Mouse (Mus musculus) heart, postnatal 25 days (tissue): ENCODE data around the gene Zfp704. TPM values are rescaled to one million over a fixed set of nuclear protein-coding genes. Genes with fewer than 3 reads are reported as not detected.
A peak's percentile ranks its signal among the peaks of the same experiment; 100 is the strongest.

Experiments
- DNase-seq: peaks from one replicate; pipeline ENCODE4 v3.0.0; 2022; ENCODE audit warnings: low spot score
- intact Hi-C: fragments of 180-260 bp; cut with DNase I; formaldehyde crosslinking; loops from one replicate; pipeline ENCODE4 v1.15.1; 2025
- total RNA-seq, 2 experiments: library from RNA; stranded (reverse); gene quantifications; 2 replicates each; pipeline ENCODE4 v1.2.3; 2021

Zfp704 gene
- 10 to 100 TPM; 12.0 to 14.0 TPM for total RNA-seq

- DNase-seq, result peak; percentile 75
- intact Hi-C loops, result loop anchor here (5.0 kb wide), 3 partner anchors 87 to 207 kb away; no protein-coding TSS in a partner anchor
These were observed at the start of gene Zfp704 for GRCm38 (mm10) chr3:9609581-9610341. Zfp704 (minus strand) TSS chr3:9610085.

GRCm38 (mm10) chr3:9633036-9634005, 23.4 kb upstream of the Zfp704 start:
- intact Hi-C loops, result no loop called here
- DNase-seq, result no peak

GRCm38 (mm10) chr3:9629951-9630350, 20.1 kb upstream of the Zfp704 start:
- DNase-seq, result peak; percentile 19
- intact Hi-C loops, result loop anchor here (5.0 kb wide), 1 partner anchor 53 kb away; no protein-coding TSS in a partner anchor

GRCm38 (mm10) chr3:9628041-9628440, 18.2 kb upstream of the Zfp704 start:
- DNase-seq, result no peak
- intact Hi-C loops, result loop anchor here (5.0 kb wide), 1 partner anchor 51 kb away; no protein-coding TSS in a partner anchor

- intact Hi-C loops, result loop anchor here (5.0 kb wide), 1 partner anchor 49 kb away; no protein-coding TSS in a partner anchor
These were observed 16.3 kb upstream of the Zfp704 start for GRCm38 (mm10) chr3:9626149-9626548.

GRCm38 (mm10) chr3:9620611-9621010, 10.7 kb upstream of the Zfp704 start:
- no peak for DNase-seq
- intact Hi-C loops, result no loop called here

More at GRCm38 (mm10) chr3:9626149-9626548, 16.3 kb upstream of the Zfp704 start:
- no peak for DNase-seq

- intact Hi-C loops, result no loop called here
- no peak for DNase-seq
These were observed 9.8 kb upstream of the Zfp704 start for GRCm38 (mm10) chr3:9619562-9620275.

- intact Hi-C loops, result no loop called here
- no peak for DNase-seq
These were observed 7.2 kb upstream of the Zfp704 start for GRCm38 (mm10) chr3:9617101-9617500.

- DNase-seq, result no peak
- intact Hi-C loops, result loop anchor here (5.0 kb wide), 2 partner anchors 88 to 92 kb away; no protein-coding TSS in a partner anchor
These were observed 4.8 kb upstream of the Zfp704 start for GRCm38 (mm10) chr3:9614676-9615075.

- intact Hi-C loops, result loop anchor here (5.0 kb wide), 2 partner anchors 88 to 92 kb away; no protein-coding TSS in a partner anchor
- no peak for DNase-seq
These were observed 4.1 kb upstream of the Zfp704 start for GRCm38 (mm10) chr3:9614011-9614410.

GRCm38 (mm10) chr3:9611226-9611625, 1.3 kb upstream of the Zfp704 start:
- no peak for DNase-seq
- intact Hi-C loops, result loop anchor here (5.0 kb wide), 2 partner anchors 89 to 91 kb away; no protein-coding TSS in a partner anchor

GRCm38 (mm10) chr3:9610426-9610825, 541 bp upstream of the Zfp704 start:
- intact Hi-C loops, result loop anchor here (5.0 kb wide), 2 partner anchors 88 to 92 kb away; no protein-coding TSS in a partner anchor
- DNase-seq, result no peak

GRCm38 (mm10) chr3:9608906-9609580, 842 bp downstream of the Zfp704 start:
- intact Hi-C loops, result loop anchor here (5.0 kb wide), 1 partner anchor 207 kb away; no protein-coding TSS in a partner anchor
- DNase-seq, result peak; percentile 16

- intact Hi-C loops, result loop anchor here (5.0 kb wide), 1 partner anchor 206 kb away; no protein-coding TSS in a partner anchor
- no peak for DNase-seq
These were observed 1.4 kb downstream of the Zfp704 start for GRCm38 (mm10) chr3:9608441-9608905.

GRCm38 (mm10) chr3:9607686-9608085, 2.2 kb downstream of the Zfp704 start:
- intact Hi-C loops, result loop anchor here (5.0 kb wide), 1 partner anchor 205 kb away; no protein-coding TSS in a partner anchor
- no peak for DNase-seq

- DNase-seq, result no peak
- intact Hi-C loops, result loop anchor here (5.0 kb wide), 1 partner anchor 204 kb away; no protein-coding TSS in a partner anchor
These were observed 3.8 kb downstream of the Zfp704 start for GRCm38 (mm10) chr3:9605784-9606706.

GRCm38 (mm10) chr3:9604941-9605340, 4.9 kb downstream of the Zfp704 start:
- intact Hi-C loops, result loop anchor here (5.0 kb wide), 1 partner anchor 203 kb away; no protein-coding TSS in a partner anchor
- DNase-seq, result no peak
